Mouse (Mus musculus): Measurements from ENCODE around the gene Igsf3. TPM values are rescaled to one million over a fixed set of nuclear protein-coding genes. Genes with fewer than 3 reads are reported as not detected.

The Igsf3 gene
- 29.9 and 37.4 TPM in 2 replicates for polyA plus RNA-seq (2016; fragmentation: Nextera tagmentation; extraction: Ambion mirVana)

DNA sequence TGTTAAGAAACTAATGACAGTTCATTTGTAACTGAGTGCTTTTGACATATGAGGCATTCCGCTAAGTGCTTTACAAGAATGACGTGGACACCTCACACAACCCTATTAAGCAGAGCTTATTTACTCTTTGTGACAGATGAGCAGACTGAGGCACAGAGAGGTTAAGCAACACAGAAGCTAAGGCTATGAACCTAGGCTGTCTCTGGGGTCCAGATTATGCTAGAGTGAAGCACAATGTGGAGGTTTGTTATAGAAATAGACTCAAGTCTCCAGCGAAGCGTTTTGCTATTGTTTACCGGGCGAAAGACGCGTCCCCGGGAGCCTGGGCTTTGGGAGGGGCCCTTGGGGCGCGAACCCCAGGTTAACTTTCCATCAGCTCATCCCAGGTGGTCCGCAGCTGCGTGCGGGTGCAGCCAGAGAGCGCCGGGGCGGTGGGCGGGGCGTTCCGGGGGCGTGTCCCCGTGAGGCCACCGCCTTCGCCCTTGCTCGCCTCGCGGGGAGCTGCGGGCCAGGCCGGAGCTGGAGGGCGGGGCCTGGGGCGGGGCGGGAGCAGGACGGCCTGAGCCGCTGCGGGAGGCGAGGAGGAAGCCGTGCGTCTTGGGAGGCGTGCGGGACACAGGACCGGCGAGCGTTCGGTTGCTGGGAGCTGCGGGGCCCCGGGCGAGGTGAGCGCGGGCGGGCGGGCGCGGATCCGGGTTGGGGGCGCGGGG, at the start of gene Igsf3:
Igsf3 (plus strand) TSS at position 546 of the 710 bp plus-strand sequence.
- 3% methylated on average over 55 of the region's 56 CpGs for WGBS
- H3K27me3 ChIP-seq (ENCODE audit: insufficient read depth, poor library complexity, severe bottlenecking), result peaks cover 25% of the 10 kb centered on the region
- DNase-seq (ENCODE audit: low spot score), result peak; percentile 86
- peak within 1 kb of the TSS; percentile 91 for H3K4me3 ChIP-seq
- no peaks in the 10 kb centered on the region for H3K36me3 ChIP-seq
- no peaks in the 10 kb centered on the region for H3K9me3 ChIP-seq
- peaks cover 65% of the 10 kb centered on the region for H3K4me1 ChIP-seq (replicated peaks)
- peak within 1 kb of the TSS; percentile 94 for H3K27ac ChIP-seq

GRCm38 (mm10) chr3:101327248-101327647, 49.6 kb upstream of the Igsf3 start:
- DNase-seq (ENCODE audit: low spot score), result no peak
- H3K4me3 ChIP-seq, result no peak overlapping the region
- H3K9me3 ChIP-seq, result no peaks in the 10 kb centered on the region
- H3K4me1 ChIP-seq (replicated peaks), result peaks cover 8% of the 10 kb centered on the region; the same call in 1 of the 2 replicates
- H3K27me3 ChIP-seq (ENCODE audit: insufficient read depth, poor library complexity, severe bottlenecking), result no peaks in the 10 kb centered on the region; the same call in 1 of the 2 replicates
- no peaks in the 10 kb centered on the region for H3K36me3 ChIP-seq
- 0 out of 2 replicates have a peak overlapping the region, but pooled peaks have one; percentile 14 for H3K27ac ChIP-seq
- 58% methylated on average over 2 of the region's 2 CpGs for WGBS

- H3K27me3 ChIP-seq (ENCODE audit: insufficient read depth, poor library complexity, severe bottlenecking), result no peaks in the 10 kb centered on the region; the same call in 1 of the 2 replicates
- H3K4me1 ChIP-seq (replicated peaks), result peaks cover 6% of the 10 kb centered on the region; the same call in 1 of the 2 replicates
- H3K9me3 ChIP-seq, result no peaks in the 10 kb centered on the region
- peak; percentile 20 for DNase-seq (ENCODE audit: low spot score)
- no peak overlapping the region for H3K4me3 ChIP-seq
- WGBS, result 74% methylated on average over 7 of the region's 7 CpGs
- no peak overlapping the region for H3K27ac ChIP-seq
- H3K36me3 ChIP-seq, result no peaks in the 10 kb centered on the region
Measured at GRCm38 (mm10) chr3:101328617-101329016, 48.3 kb upstream of the Igsf3 start.

DNA sequence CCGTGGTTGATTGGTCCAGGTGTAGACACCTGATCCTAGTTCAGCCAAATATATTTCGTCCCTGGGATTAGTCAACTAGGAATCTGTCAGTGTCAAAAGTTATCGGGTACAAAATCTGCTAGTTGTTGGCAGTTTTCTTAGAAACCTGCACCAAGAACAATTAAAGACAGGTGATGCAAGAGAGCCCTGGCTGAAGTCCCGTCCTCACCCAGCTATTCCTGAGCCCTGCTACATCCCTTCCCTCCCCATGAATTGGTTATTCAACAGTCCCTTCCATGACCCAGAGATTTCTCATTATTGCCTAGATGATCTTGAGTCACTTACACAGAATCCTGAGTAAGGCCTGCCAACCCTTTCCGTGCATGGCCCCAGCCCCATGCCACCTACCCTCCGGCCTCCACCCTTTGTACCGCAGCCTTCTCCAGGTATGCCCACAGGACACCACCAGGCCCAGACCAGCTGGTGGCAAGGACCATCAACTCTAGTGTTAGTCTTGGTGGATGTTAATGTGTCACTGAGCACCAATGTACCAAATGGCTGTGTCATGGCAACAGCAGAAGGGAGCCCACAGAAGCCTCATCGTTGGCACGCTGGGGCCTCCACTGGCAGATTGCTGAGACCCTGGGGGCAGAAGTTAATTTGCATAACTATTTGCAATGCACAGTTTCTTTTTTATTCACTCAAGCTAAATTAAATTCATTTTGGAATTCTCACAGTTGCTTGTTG, 33.5 kb upstream of the Igsf3 start:
- 0 out of 2 replicates have a peak, but pooled peaks cover 7% of the 10 kb centered on the region for H3K9me3 ChIP-seq
- no peaks in the 10 kb centered on the region for H3K27me3 ChIP-seq (ENCODE audit: insufficient read depth, poor library complexity, severe bottlenecking)
- H3K27ac ChIP-seq, result no peak overlapping the region
- no peaks in the 10 kb centered on the region for H3K36me3 ChIP-seq
- no peak for DNase-seq (ENCODE audit: low spot score)
- H3K4me1 ChIP-seq (replicated peaks), result peaks cover 8% of the 10 kb centered on the region
- no peak overlapping the region for H3K4me3 ChIP-seq
- 88% methylated on average over 9 of the region's 9 CpGs for WGBS

GRCm38 (mm10) chr3:101344246-101344645, 32.6 kb upstream of the Igsf3 start:
- Histone ChIP-seq H3K27ac (no peak overlapping the region), H3K27me3 (ENCODE audit: insufficient read depth, poor library complexity, severe bottlenecking) (peaks cover 5% of the 10 kb centered on the region; the same call in 1 of the 2 replicates), H3K4me1 (replicated peaks) (peaks cover 17% of the 10 kb centered on the region), H3K4me3 (no peak overlapping the region), H3K36me3 (no peaks in the 10 kb centered on the region), H3K9me3 (0 out of 2 replicates have a peak, but pooled peaks cover 7% of the 10 kb centered on the region)
- WGBS, result 88% methylated on average over 3 of the region's 3 CpGs
- DNase-seq (ENCODE audit: low spot score), result no peak

GRCm38 (mm10) chr3:101345299-101345698, 31.6 kb upstream of the Igsf3 start:
- Histone ChIP-seq H3K9me3 (0 out of 2 replicates have a peak, but pooled peaks cover 7% of the 10 kb centered on the region), H3K27me3 (ENCODE audit: insufficient read depth, poor library complexity, severe bottlenecking) (peaks cover 5% of the 10 kb centered on the region; the same call in 1 of the 2 replicates), H3K27ac (no peak overlapping the region), H3K36me3 (no peaks in the 10 kb centered on the region), H3K4me3 (no peak overlapping the region), H3K4me1 (replicated peaks) (peaks cover 28% of the 10 kb centered on the region)
- 75% methylated on average over 6 of the region's 6 CpGs for WGBS
- DNase-seq (ENCODE audit: low spot score), result no peak

DNA sequence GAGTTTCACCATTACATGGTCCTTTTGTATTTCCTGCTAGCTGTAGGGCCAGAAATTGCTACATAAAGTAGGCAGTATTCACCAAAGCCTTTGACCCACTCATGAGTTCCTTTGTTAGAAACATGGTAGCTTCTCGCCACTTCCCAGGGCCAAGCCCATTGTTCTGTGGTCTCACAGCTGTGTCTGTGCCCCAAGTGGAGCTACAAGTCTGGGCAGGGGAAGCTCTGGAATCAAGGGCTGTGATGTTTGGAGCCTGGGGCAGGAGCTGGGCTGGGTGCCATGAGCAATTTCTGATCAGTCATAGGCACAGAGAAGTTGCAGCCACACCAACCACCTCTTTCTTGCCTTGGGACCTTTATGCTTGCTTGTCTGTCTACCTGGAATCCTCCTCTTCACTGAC, 30.1 kb upstream of the Igsf3 start:
- no peaks in the 10 kb centered on the region for H3K36me3 ChIP-seq
- H3K27ac ChIP-seq, result no peak overlapping the region
- H3K4me3 ChIP-seq, result no peak overlapping the region
- no peak for DNase-seq (ENCODE audit: low spot score)
- WGBS, result 69% methylated on average over 1 of the region's 1 CpGs
- H3K9me3 ChIP-seq, result 0 out of 2 replicates have a peak, but pooled peaks cover 7% of the 10 kb centered on the region
- H3K4me1 ChIP-seq (replicated peaks), result peaks cover 33% of the 10 kb centered on the region
- peaks cover 5% of the 10 kb centered on the region; the same call in 1 of the 2 replicates for H3K27me3 ChIP-seq (ENCODE audit: insufficient read depth, poor library complexity, severe bottlenecking)

- Histone ChIP-seq H3K9me3 (0 out of 2 replicates have a peak, but pooled peaks cover 2% of the 10 kb centered on the region), H3K36me3 (no peaks in the 10 kb centered on the region), H3K27me3 (ENCODE audit: insufficient read depth, poor library complexity, severe bottlenecking) (peaks cover 5% of the 10 kb centered on the region; the same call in 1 of the 2 replicates), H3K4me1 (replicated peaks) (peaks cover 30% of the 10 kb centered on the region), H3K4me3 (no peak overlapping the region), H3K27ac (no peak overlapping the region)
- 68% methylated on average over 9 of the region's 9 CpGs for WGBS
- no peak for DNase-seq (ENCODE audit: low spot score)
Measured at GRCm38 (mm10) chr3:101348501-101349161, 28.3 kb upstream of the Igsf3 start.

GRCm38 (mm10) chr3:101349542-101350307, 27.2 kb upstream of the Igsf3 start:
- WGBS, result 53% methylated on average over 6 of the region's 6 CpGs

DNA sequence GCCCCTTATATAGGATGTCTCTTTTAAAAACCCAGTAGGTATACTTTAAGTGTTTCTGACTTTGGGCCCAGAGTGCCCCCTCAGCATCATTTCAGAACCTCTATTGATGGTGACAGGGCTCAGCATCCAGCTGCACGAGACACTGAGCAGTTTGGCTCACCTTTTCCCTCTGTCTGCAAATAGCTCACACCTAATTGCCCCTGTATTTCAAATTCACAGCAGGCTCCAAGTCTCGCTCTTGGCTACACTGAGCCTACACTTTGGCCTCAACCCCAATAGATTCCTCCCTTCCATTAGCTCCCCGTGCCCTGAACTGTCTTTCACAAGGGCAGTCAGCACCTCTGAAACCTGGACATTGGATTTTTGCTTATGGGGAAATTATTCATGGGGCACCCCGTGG, 26.5 kb upstream of the Igsf3 start:
- H3K4me1 ChIP-seq (replicated peaks), result peaks cover 33% of the 10 kb centered on the region
- H3K27me3 ChIP-seq (ENCODE audit: insufficient read depth, poor library complexity, severe bottlenecking), result peaks cover 5% of the 10 kb centered on the region; the same call in 1 of the 2 replicates
- 73% methylated on average over 4 of the region's 4 CpGs for WGBS
- no peak for DNase-seq (ENCODE audit: low spot score)
- H3K4me3 ChIP-seq, result no peak overlapping the region
- H3K9me3 ChIP-seq, result 0 out of 2 replicates have a peak, but pooled peaks cover 2% of the 10 kb centered on the region
- no peaks in the 10 kb centered on the region for H3K36me3 ChIP-seq
- no peak overlapping the region; the same call in 1 of the 2 replicates for H3K27ac ChIP-seq

More at GRCm38 (mm10) chr3:101349542-101350307, 27.2 kb upstream of the Igsf3 start:
- Histone ChIP-seq H3K4me3 (no peak overlapping the region), H3K4me1 (replicated peaks) (peaks cover 31% of the 10 kb centered on the region), H3K9me3 (0 out of 2 replicates have a peak, but pooled peaks cover 2% of the 10 kb centered on the region), H3K27me3 (ENCODE audit: insufficient read depth, poor library complexity, severe bottlenecking) (peaks cover 5% of the 10 kb centered on the region; the same call in 1 of the 2 replicates), H3K36me3 (no peaks in the 10 kb centered on the region), H3K27ac (no peak overlapping the region)
- no peak for DNase-seq (ENCODE audit: low spot score)

DNA sequence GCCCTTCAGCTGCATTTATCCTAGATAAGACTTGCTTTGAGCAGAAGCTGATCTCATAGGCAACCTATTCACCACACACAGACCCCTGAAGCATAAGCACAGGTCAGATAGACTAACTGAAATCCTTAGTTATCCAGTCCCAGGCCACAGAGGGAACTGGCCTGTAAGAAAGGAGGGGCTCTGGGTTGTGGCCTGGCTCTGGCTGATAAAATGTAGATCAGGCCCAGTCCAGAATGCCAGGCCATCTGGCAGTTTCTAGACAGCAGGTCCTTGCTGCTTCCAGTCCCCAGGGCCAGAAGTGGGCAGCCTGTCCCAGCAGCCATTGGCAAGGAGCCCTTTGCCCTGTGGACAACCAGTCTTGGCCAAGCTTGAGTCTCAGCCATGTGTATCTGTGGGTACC, 22.4 kb upstream of the Igsf3 start:
- H3K27ac ChIP-seq, result peak overlapping the region; percentile 72
- 0 out of 2 replicates have a peak, but pooled peaks cover 2% of the 10 kb centered on the region for H3K9me3 ChIP-seq
- H3K4me1 ChIP-seq (replicated peaks), result peaks cover 25% of the 10 kb centered on the region
- no peak for DNase-seq (ENCODE audit: low spot score)
- H3K27me3 ChIP-seq (ENCODE audit: insufficient read depth, poor library complexity, severe bottlenecking), result no peaks in the 10 kb centered on the region
- no peak overlapping the region for H3K4me3 ChIP-seq
- no peaks in the 10 kb centered on the region for H3K36me3 ChIP-seq

DNA sequence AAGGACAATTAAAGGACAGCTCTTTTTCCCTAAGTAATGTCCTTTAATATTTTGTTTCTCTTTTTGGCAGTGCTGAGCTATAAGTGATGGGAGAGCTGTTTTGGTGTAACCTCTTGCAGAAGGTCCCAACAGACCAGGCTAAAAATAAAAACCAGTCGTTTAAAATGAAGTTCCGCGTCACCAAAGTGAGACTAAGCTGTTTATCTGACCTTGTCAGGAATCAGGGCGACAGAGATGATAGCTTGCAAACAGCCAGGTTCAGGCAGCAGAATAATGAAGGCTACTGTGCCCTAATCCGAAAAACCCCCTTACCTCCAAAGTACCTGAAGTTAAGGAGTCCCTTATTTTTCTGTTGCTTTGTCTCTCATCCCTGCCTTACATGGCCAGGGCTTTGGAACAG, 21.2 kb upstream of the Igsf3 start:
- Histone ChIP-seq H3K4me1 (replicated peaks) (peaks cover 13% of the 10 kb centered on the region), H3K27ac (peak overlapping the region; percentile 71), H3K9me3 (0 out of 2 replicates have a peak, but pooled peaks cover 2% of the 10 kb centered on the region), H3K36me3 (no peaks in the 10 kb centered on the region), H3K27me3 (ENCODE audit: insufficient read depth, poor library complexity, severe bottlenecking) (no peaks in the 10 kb centered on the region), H3K4me3 (no peak overlapping the region)
- DNase-seq (ENCODE audit: low spot score), result no peak
- 62% methylated on average over 5 of the region's 5 CpGs for WGBS

Measured in hindbrain, embryonic 10.5 days (tissue).